Mouse (Mus musculus): ENCODE data around the gene Limd1. TPM values are rescaled to one million over a fixed set of nuclear protein-coding genes. Genes with fewer than 3 reads are reported as not detected.

The Limd1 gene
- polyA plus RNA-seq, 1 experiment from 2014 or later: 55.9 TPM

DNA sequence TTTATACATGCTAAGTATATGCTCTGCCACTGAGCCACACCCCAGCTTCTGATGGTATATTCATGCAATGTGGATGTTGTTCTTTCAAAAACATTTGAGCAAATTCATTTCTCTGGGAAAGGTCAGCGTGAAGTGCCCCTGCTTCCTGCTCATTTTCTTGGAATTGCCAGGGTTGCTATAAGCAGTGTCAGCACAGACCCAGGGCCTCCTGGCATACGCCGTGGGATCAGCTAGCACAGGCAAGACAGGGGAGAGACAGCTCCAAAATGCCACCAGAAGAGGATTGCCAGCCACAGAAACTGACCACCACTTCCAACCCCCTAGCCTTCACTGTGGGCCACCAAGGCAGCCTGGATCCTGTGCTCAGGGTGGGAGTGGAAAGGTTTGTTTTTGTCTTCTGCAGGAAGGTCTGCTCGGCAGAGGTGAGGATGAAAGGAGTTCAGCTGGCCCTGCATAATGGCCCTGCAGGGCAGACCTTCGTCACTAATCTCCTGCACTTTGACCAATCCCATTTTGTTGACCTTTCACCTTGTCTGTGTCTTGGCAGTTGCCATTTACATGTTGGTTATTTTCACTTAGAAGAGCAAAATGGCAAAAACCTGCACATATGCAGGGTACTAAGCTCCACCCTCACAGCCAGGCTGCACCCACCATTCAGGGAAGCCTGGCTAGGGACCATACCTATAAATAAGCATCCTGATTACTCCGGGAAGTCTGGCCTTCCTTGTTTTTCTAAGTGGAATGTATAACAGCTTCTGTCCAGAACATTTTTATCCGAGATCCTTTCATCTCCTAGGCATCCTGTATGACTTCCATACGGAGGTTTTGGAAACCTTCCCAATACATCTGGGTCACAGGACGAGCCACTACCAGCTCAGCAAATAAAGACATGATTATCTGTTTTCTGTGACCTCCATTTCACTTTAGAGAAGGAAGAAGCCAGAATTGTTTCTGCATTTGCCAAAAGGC is 21.6 kb upstream of the Limd1 start:
- Histone ChIP-seq H3K27me3 (ENCODE audit: control insufficient read depth, insufficient read depth, low read length) (no peaks in the 10 kb centered on the region), H3K4me3 (ENCODE audit: low read length) (no peak overlapping the region), H3K27ac (ENCODE audit: low read depth, low read length) (peak overlapping the region; percentile 20; the same call in 1 of the 2 replicates), H3K4me1 (ENCODE audit: control insufficient read depth, insufficient read depth, low read length) (0 out of 2 replicates have a peak, but pooled peaks cover 4% of the 10 kb centered on the region), H3K4me2 (replicated peaks; ENCODE audit: low read depth, low read length) (no peak overlapping the region), H3K9ac (ENCODE audit: low read depth, low read length) (no peak overlapping the region), H3K9me3 (ENCODE audit: control insufficient read depth, low read length) (no peaks in the 10 kb centered on the region), H3K36me3 (ENCODE audit: control insufficient read depth, insufficient read depth, low read length) (peaks cover 10% of the 10 kb centered on the region; the same call in 1 of the 2 replicates)
- WGBS: 60% methylated on average over 9 of the region's 9 CpGs
- ATAC-seq (ENCODE audit: low FRiP score, low TSS enrichment): no peak

- 0 out of 2 replicates have a peak, but pooled peaks cover 4% of the 10 kb centered on the region for H3K4me1 ChIP-seq (ENCODE audit: control insufficient read depth, insufficient read depth, low read length)
- ATAC-seq (ENCODE audit: low FRiP score, low TSS enrichment): no peak
- no peaks in the 10 kb centered on the region for H3K9me3 ChIP-seq (ENCODE audit: control insufficient read depth, low read length)
- H3K27ac ChIP-seq (ENCODE audit: low read depth, low read length): peak overlapping the region; percentile 20; the same call in 1 of the 2 replicates
- no peak overlapping the region for H3K4me2 ChIP-seq (replicated peaks; ENCODE audit: low read depth, low read length)
- peaks cover 8% of the 10 kb centered on the region; the same call in 1 of the 2 replicates for H3K36me3 ChIP-seq (ENCODE audit: control insufficient read depth, insufficient read depth, low read length)
- H3K9ac ChIP-seq (ENCODE audit: low read depth, low read length): no peak overlapping the region
- H3K4me3 ChIP-seq (ENCODE audit: low read length): no peak overlapping the region
- no peaks in the 10 kb centered on the region for H3K27me3 ChIP-seq (ENCODE audit: control insufficient read depth, insufficient read depth, low read length)
- WGBS: 59% methylated on average over 2 of the region's 2 CpGs
Measured at GRCm38 (mm10) chr9:123457603-123458002, 20.9 kb upstream of the Limd1 start.

- ATAC-seq (ENCODE audit: low FRiP score, low TSS enrichment): no peak
- Histone ChIP-seq H3K27me3 (ENCODE audit: control insufficient read depth, insufficient read depth, low read length) (no peaks in the 10 kb centered on the region), H3K9ac (ENCODE audit: low read depth, low read length) (no peak overlapping the region), H3K4me1 (ENCODE audit: control insufficient read depth, insufficient read depth, low read length) (no peaks in the 10 kb centered on the region), H3K27ac (ENCODE audit: low read depth, low read length) (no peak overlapping the region), H3K9me3 (ENCODE audit: control insufficient read depth, low read length) (no peaks in the 10 kb centered on the region), H3K4me2 (replicated peaks; ENCODE audit: low read depth, low read length) (no peak overlapping the region), H3K36me3 (ENCODE audit: control insufficient read depth, insufficient read depth, low read length) (no peaks in the 10 kb centered on the region; the same call in 1 of the 2 replicates), H3K4me3 (ENCODE audit: low read length) (no peak overlapping the region)
- WGBS: 78% methylated on average over 4 of the region's 4 CpGs
Measured at GRCm38 (mm10) chr9:123467141-123467620, 11.3 kb upstream of the Limd1 start.

GRCm38 (mm10) chr9:123468406-123469085 is 10.0 kb upstream of the Limd1 start:
- WGBS: 68% methylated on average over 5 of the region's 5 CpGs
- Histone ChIP-seq H3K4me2 (replicated peaks; ENCODE audit: low read depth, low read length) (no peak overlapping the region), H3K4me1 (ENCODE audit: control insufficient read depth, insufficient read depth, low read length) (no peaks in the 10 kb centered on the region), H3K36me3 (ENCODE audit: control insufficient read depth, insufficient read depth, low read length) (no peaks in the 10 kb centered on the region; the same call in 1 of the 2 replicates), H3K4me3 (ENCODE audit: low read length) (no peak overlapping the region), H3K9ac (ENCODE audit: low read depth, low read length) (no peak overlapping the region), H3K27me3 (ENCODE audit: control insufficient read depth, insufficient read depth, low read length) (no peaks in the 10 kb centered on the region), H3K27ac (ENCODE audit: low read depth, low read length) (no peak overlapping the region), H3K9me3 (ENCODE audit: control insufficient read depth, low read length) (no peaks in the 10 kb centered on the region)
- ATAC-seq (ENCODE audit: low FRiP score, low TSS enrichment): no peak

- Histone ChIP-seq H3K4me1 (ENCODE audit: control insufficient read depth, insufficient read depth, low read length) (no peaks in the 10 kb centered on the region), H3K9ac (ENCODE audit: low read depth, low read length) (no peak overlapping the region)
- ATAC-seq (ENCODE audit: low FRiP score, low TSS enrichment): no peak
Measured at GRCm38 (mm10) chr9:123469087-123469486, 9.4 kb upstream of the Limd1 start.

GRCm38 (mm10) chr9:123473377-123473776 is 5.1 kb upstream of the Limd1 start:
- Histone ChIP-seq H3K4me2 (replicated peaks; ENCODE audit: low read depth, low read length) (no peak overlapping the region), H3K9ac (ENCODE audit: low read depth, low read length) (no peak overlapping the region), H3K9me3 (ENCODE audit: control insufficient read depth, low read length) (no peaks in the 10 kb centered on the region), H3K4me1 (ENCODE audit: control insufficient read depth, insufficient read depth, low read length) (no peaks in the 10 kb centered on the region), H3K27me3 (ENCODE audit: control insufficient read depth, insufficient read depth, low read length) (no peaks in the 10 kb centered on the region), H3K4me3 (ENCODE audit: low read length) (no peak overlapping the region), H3K36me3 (ENCODE audit: control insufficient read depth, insufficient read depth, low read length) (no peaks in the 10 kb centered on the region), H3K27ac (ENCODE audit: low read depth, low read length) (no peak overlapping the region)
- no peak for ATAC-seq (ENCODE audit: low FRiP score, low TSS enrichment)

More at GRCm38 (mm10) chr9:123469087-123469486, 9.4 kb upstream of the Limd1 start:
- Histone ChIP-seq H3K9me3 (ENCODE audit: control insufficient read depth, low read length) (no peaks in the 10 kb centered on the region), H3K27me3 (ENCODE audit: control insufficient read depth, insufficient read depth, low read length) (no peaks in the 10 kb centered on the region), H3K36me3 (ENCODE audit: control insufficient read depth, insufficient read depth, low read length) (no peaks in the 10 kb centered on the region; the same call in 1 of the 2 replicates), H3K4me2 (replicated peaks; ENCODE audit: low read depth, low read length) (no peak overlapping the region), H3K4me3 (ENCODE audit: low read length) (no peak overlapping the region), H3K27ac (ENCODE audit: low read depth, low read length) (no peak overlapping the region)

DNA sequence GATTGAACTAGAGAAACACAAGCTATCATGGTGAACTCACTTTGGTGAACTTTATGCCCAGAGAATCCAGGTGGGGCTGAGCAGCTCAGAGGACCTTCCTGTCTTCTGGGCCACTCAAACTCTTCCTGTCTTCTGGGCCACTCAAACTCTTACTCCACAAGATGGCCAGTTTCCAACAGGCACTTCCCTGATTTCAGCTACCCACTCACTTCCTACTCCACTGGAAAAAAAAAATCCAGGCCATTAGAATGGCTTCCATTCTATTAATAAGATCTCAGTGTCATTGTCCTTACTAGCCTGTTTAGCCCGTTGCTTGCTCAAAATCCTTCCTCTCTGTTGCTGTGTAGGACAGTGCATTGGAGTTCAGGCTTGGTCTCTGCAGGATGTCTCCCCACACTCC is 2.9 kb upstream of the Limd1 start:
- H3K4me3 ChIP-seq (ENCODE audit: low read length): no peak overlapping the region
- WGBS: 81% methylated on average over 1 of the region's 1 CpGs
- H3K4me1 ChIP-seq (ENCODE audit: control insufficient read depth, insufficient read depth, low read length): peaks cover 12% of the 10 kb centered on the region
- H3K36me3 ChIP-seq (ENCODE audit: control insufficient read depth, insufficient read depth, low read length): no peaks in the 10 kb centered on the region
- H3K9me3 ChIP-seq (ENCODE audit: control insufficient read depth, low read length): no peaks in the 10 kb centered on the region
- H3K27ac ChIP-seq (ENCODE audit: low read depth, low read length): no peak overlapping the region
- ATAC-seq (ENCODE audit: low FRiP score, low TSS enrichment): no peak
- no peaks in the 10 kb centered on the region for H3K27me3 ChIP-seq (ENCODE audit: control insufficient read depth, insufficient read depth, low read length)
- H3K4me2 ChIP-seq (replicated peaks; ENCODE audit: low read depth, low read length): no peak overlapping the region
- no peak overlapping the region for H3K9ac ChIP-seq (ENCODE audit: low read depth, low read length)

GRCm38 (mm10) chr9:123478031-123478585 is 398 bp upstream of the Limd1 start:
- Histone ChIP-seq H3K4me2 (replicated peaks; ENCODE audit: low read depth, low read length) (peak overlapping the region; percentile 53), H3K9ac (ENCODE audit: low read depth, low read length) (peak overlapping the region; percentile 42; the same call in 1 of the 2 replicates), H3K9me3 (ENCODE audit: control insufficient read depth, low read length) (no peaks in the 10 kb centered on the region), H3K27ac (ENCODE audit: low read depth, low read length) (no peak overlapping the region), H3K27me3 (ENCODE audit: control insufficient read depth, insufficient read depth, low read length) (no peaks in the 10 kb centered on the region), H3K36me3 (ENCODE audit: control insufficient read depth, insufficient read depth, low read length) (peaks cover 3% of the 10 kb centered on the region; the same call in 1 of the 2 replicates), H3K4me1 (ENCODE audit: control insufficient read depth, insufficient read depth, low read length) (peaks cover 34% of the 10 kb centered on the region), H3K4me3 (ENCODE audit: low read length) (peak overlapping the region; percentile 58)
- under 1% methylated on average over 21 of the region's 29 CpGs for WGBS
- peak; percentile 81 for ATAC-seq (ENCODE audit: low FRiP score, low TSS enrichment)
